Mouse (Mus musculus) frontal cortex, postnatal 25 days (tissue): ENCODE measurements around the gene Rhov.

Experiments used
- DNase-seq, 2 experiments: peaks; one replicate each; pipeline ENCODE4 v3.0.0; 2022; ENCODE audit warnings: low spot score in 2 of 2

The Rhov gene

DNA sequence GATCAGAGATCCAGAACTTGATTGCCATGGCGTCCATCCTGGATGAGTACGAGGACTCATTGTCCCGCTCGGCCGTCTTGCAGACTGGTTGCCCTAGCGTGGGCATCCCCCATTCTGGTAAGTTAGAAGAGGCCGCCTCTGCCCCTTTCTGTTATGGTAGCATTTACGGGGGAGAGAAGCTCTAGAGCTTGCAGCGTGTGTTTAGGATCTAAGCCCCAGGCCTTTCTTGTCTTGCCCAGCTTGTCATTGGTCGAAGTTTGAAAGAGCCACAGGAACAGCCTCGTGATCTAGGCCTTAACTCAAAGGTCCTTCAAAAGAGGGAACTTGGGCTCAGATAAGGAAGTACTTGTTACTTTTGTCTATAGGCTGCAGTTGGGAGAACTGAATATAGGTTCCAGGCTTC lies 17.9 kb upstream of the Rhov start:
- no peak for DNase-seq

DNA sequence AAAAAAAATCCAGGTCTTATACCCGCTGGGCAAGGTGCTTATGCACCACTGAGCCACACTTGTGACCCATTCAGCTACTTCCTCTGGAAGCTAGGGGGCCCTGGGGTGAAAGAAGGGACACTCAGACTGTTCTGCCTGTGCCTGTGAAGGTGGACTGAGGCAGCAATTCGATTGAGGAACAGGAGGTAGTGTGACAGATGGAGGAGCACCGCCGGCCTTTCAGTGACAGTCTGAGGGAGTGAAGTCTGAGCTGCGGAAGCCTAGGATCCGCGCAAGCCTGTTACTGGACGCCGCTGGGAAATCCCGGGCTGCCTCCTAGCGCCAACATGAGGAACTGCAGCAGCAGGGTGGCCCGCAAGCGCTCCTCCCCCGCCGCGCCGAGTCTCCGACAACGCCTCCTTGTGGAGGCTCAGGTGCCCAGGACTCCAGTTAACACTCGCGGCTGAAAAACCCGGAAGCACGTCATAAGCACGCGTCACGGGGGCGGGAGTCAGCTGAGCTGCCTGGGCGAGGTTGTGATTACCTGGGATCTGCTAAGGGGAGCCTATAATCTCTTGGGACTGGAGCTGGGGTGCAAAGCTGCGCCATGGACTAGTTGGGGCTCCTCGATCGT lies 17.3 kb upstream of the Rhov start, which contains the start of gene Vps18:
Vps18 (plus strand) TSS at position 471 of the 613 bp plus-strand sequence.
- peak; percentile 94 to 99 for DNase-seq

DNA sequence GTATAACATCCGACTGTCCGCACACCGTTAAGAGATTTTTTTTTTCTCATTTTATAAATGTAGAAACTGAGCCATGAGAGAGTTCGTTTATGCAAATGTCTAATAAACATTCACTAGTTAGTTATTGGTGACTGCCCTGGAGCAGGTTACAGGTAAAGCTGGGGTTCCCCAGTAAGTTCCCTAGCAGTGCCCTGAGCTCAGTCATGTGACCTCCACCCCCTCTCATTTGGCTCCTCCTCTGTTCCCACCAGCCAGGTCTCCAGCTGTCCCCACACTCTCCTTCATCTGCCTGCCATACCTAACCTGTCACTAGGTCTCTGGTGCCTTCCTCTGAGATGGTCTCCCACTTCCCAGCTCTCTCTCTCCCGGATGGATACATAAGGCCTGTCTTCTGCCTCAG lies 16.3 kb upstream of the Rhov start:
- DNase-seq: no peak

DNA sequence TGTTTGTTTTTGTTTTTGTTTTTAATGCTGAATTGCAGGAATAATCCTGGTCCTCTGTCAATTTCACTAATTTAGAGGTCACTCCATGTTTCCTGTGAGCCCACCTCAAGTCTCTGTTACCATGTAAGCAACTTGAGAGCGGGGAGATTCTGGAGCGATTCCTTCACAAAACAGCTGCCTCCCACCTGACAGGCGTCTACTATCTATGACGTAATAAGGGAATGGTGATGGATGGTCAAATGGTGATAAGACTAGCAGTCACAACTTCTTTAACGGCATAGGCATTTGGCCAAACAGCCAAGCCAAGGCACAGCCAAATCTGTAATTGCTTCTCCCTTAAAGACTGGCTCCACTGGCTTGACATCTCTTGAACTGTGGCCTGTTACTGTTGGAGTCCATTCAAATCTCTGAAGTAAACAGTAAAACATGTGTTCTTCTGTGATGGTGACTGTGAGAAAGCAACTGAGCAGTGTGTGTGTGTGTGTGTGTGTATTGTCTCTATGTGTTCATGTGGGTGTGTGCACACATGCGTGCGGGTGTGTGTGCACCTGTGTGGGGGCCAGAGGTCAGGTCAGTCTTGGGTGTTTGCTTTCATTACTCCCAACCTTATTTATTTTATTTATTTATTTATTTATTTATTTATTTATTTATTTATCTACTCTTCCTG lies 11.0 kb upstream of the Rhov start:
- DNase-seq: no peak

DNA sequence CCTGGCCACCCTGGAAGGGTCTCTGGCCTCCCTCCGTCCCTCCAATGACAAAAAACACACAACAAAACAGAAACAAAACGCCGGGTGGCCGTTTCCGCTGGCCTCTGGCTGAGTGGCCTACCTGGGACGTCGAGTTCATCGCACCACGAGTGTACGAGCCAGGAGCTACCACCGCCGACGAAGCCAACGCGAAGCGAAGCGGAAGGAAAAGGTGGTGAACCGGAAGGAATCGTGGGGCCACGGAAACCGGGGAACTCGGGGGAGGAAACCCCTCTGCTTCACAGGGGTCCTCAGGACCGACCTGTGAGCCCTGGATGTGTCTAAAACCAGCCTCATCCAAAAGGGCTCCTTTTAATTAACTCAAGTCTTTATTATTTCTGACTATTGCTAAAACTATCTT lies 6.7 kb upstream of the Rhov start:
- no peak for DNase-seq

DNA sequence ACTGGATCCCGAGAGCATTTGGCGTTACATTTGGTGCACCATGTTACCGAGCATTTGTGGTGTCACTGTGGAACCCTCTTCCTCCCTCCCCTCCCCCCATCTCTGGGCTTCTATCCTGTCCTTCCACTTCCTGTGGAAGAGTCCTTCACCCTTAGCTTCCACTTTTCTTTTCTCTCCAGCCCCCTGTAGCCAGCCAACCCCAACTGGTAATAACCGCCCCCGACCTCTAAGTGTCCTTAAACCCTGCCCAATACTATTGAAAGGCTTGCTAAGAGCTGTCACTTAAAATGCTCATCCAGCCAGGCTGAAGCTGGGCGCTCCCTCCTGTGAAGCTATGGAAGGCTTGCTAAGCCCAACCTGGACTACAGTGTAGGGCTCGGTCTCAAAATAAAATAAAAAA lies 5.9 kb upstream of the Rhov start:
- DNase-seq: no peak

DNA sequence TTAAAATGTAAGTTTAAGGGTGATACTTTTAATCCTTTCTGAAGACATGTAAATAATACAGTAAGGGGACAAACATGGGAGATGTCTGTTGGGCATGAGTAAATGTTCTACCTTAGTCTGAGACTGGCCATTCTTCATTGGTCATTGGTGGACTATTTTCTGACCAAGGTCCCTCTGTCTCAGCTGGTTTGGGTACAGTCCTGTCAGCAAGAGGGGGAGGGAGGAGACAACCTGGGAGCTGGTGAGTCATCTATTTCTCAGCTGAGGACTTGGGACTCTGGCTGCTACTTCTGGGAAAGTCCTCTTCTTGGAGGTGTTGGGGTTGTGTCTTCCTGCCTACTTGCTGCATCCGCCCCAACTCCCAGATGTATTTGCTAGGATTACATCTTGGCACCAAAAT lies 3.1 kb upstream of the Rhov start:
- no peak for DNase-seq

DNA sequence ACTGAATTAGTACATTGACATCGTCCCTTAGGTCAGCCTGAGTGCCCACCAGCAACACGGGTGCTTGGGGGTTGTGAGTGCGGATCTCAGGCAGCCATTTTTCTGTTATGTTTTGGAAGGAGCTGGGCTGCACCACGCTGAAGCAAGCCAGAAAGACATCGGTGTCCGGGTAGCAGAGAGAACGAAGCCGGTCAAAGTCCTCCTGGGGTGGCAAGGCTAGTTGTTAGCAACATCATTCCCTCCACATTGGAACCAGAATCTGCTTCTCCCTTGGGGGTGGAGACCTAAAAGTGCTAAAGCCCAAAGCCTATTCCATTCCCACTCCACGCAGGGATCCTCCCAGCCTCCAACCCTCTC lies 808 bp downstream of the Rhov start:
- DNase-seq: no peak

DNA sequence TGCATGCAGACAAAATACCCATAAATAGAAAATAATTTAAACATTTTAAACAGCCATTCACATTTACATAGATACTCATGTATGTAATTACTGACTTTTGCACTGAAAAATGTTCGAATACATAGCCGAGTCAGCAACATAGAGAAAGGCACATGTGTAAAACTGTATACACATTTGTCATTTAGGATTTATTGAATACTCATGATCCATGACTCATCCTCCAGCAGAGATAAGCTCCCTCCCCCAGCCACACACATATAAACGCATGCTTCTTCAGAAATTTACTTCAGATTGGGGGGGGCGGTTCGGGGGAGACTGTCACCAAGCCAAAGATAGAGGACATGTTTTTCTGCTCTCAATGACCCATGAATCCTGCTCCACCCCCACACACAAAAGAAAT lies 7.3 kb downstream of the Rhov start:
- DNase-seq: no peak

DNA sequence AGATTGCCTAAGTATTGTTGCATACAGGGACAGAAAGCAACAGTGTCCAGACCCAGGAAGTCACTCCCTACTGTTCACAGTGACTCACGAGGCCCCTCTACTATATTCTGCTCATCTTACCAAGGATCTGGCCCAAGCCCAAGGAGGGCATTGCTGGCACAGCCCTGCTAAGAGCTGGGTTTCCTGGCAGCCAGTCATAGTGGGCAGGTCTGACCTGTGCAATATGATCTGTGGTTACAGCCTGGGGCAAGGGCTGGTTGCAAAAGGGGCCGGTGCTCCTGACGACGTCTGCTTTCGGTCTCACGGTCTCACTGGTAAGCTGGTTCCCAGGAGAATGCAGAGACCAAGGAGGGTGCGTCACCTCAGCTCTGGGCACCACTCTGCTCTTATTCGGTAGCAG lies 8.1 kb downstream of the Rhov start:
- no peak for DNase-seq

DNA sequence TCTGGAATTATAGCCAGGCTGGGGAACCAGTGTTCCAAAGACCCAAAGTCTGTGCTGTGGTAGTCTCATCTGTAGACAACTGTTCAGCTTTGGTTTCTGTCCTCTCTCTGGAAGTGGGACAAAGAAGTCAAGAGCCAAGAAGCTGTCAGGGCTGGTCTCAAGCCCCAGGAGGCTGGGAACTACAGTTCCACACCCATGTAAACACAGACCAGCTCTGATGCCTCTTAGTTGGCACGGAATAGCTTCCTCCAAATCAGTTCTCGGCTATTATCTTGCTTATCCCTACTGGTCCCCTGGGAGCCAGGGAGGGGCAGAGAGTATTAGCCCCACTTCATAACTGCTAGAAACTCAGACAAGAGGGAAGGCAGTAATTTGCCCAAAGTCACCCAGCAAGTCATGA lies 9.7 kb downstream of the Rhov start:
- DNase-seq: no peak

DNA sequence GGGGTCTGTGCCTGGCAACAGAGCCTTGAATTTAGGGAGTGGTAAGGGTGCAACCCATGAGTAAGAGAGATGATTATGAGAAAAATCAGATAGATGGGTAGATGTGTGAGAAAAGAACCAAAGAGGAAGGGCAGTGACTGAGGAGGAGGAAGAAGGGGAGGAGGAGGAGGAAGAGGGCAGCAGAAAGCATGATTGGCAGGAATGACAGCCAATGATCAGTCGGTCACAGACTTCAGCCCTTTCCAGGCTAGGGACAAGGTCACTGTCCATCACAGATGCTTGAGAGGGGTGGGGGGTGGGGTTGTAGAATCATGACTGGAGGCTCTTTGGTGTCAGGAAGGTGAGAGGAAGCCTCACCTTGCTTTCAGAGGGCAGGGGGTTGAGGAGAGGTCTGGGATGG lies 10.6 kb downstream of the Rhov start:
- DNase-seq: no peak

DNA sequence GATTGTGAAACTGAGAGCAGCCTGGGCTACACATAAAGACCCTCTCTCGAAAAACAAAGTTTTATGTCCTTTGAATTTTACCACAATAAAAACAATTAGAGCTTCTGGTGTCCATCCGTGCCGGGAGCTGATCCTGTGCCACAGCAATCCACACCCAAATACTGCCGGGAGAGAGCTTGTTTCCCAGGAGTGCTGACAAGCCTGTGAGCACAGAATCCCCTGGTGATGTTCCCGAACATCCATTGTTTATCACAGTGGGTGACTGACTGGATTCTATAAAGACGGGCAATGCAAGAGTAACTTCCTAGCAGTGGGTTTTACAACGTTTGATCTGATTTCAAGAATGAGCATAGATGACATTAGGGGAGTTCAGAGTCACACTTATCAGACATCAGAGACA lies 16.1 kb downstream of the Rhov start:
- DNase-seq: no peak

DNA sequence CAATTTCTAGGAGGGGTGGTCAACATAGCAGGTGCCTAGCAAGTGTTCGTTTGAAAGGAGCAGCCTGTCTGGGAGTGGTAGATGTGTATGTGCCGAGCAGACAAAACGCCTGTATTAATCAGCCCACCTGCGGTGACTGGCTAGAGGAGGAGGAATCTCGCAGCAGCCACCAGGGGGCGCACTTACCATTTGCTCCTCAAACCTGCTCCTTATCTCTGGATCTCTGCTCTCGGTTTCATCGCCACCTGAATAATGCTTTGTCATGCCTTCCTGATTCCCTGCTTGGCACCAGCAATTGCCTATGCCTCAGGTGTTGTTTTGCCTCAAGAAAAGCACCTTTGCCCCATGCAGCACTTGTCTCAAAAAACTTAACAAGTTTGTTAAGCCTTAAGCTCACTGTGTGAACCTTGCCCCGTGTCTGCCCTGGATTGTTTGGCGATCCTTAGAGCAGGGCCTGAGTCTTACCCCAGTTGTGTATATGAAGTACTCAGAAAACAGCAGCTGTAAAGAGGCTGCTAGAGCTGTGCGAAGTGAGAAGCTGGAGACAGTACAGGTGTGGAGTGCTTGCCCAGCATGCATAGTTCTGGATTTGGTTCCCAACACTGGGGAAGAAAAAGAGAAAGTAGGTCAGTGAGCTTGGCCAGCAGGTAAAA lies 20.1 kb downstream of the Rhov start:
- DNase-seq: peak; percentile 63 to 73

DNA sequence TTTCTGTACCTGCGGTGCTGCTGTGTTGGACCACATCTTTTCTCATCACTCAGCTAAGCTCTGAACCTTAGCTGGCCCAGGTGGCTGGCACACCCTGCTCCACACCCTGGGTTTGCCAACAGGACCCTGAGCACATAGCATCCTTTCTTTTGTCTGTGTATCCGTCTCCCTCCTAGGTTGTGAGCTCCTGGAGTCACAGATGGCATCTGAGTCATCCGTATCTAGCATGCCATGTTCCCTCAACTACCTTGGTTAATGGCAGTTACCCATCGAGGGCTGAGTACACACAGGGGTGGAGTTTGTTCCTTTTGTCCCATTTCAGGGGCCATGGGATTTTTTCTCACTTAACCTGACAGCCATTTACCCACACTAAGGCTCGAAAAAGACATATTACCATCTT lies 20.7 kb downstream of the Rhov start:
- no peak for DNase-seq

DNA sequence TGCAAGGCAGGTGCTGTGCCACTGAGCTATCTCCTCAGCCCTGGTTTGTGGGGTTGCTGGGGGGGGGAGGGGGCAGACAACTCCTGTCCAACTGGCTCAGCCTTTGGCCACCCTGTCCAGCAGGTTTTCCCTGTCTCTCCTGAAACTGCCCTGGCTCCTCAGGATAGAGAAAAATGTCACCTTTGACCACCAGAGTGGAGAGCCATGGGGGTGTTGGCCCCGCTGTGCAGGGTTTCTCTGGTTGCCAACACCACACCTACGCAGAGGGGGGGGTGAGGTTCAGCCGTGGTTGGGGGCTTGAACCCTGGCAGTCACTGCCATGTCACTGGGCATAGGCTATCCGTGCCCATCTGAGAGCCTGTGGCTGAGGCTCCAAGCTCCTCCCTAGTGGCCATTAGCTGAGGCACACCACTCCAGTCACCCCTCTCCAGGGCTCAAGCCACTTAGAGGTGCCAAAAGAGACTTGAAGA lies 21.4 kb downstream of the Rhov start:
- no peak for DNase-seq

DNA sequence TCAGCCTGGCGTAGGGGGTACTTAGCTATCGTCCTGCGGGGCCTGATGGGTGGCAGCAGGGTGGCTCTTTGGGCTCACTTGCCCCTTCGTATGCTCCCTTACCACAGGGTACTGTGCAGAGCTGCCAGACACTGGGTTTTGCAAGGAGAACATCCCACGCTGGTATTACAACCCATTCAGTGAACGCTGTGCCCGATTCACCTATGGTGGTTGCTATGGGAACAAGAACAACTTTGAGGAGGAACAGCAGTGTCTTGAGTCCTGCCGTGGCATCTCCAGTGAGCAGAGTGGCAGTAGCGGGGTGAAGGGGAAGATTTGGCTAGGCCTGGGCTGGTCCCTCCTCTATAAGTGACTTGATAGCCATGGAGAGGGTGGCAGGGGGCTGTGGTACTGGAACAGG lies 23.2 kb downstream of the Rhov start:
- DNase-seq: no peak

DNA sequence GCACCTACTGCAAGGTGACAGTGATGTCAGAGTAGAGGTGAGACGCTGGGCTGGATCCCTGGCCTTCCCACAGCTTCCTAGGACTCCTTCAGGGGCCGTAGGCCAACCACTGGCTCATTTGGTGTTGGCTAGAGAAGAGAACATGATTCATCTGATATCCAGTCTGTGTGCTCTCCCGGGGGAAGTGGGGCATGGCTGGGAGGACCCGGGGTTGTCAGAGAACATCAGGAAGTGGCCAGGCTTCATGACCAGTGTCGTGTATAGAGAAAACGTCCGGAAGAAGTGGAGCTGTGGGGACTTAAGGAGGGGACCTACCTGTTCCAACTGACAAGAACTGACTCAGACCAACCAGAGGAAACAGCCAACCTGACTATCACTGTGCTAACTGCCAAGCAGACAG lies 25.8 kb downstream of the Rhov start:
- DNase-seq: no peak

DNA sequence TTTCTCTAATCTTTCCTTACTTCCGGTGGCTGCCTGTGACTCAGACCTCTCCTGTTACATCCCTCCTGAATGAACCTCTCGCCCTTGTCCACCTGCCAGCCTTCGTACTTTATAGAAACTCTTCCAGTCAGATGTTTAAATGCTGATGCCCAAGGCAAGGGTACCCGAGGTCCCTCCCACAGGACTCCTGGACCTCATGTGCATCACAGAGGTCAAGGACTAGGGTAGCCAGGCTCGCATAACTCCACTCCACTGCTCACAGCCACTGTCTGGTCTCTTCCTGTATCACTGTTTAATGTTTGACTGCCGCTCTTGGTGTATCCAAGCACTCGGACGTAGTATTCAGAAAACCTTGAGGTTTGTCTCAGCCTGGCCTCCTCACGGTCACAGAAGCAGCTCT lies 28.5 kb downstream of the Rhov start:
- no peak for DNase-seq

DNA sequence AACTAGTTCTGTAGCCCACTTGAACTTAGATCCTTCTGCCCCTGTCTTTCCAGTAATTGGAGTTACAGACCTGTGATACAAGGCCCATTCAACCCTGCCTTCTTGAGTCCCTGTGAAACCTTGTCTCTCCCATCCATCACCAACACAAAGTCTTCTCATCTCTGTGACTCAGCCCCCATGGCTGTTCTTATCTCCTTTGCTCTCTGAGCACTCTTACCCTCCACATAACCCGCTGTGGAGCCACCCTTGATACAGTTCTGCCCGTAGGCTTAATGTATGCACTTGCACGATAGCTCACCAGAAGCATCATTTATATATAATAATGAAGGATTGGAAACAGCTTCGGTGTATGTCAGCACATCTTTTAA lies 30.3 kb downstream of the Rhov start:
- no peak for DNase-seq

DNA sequence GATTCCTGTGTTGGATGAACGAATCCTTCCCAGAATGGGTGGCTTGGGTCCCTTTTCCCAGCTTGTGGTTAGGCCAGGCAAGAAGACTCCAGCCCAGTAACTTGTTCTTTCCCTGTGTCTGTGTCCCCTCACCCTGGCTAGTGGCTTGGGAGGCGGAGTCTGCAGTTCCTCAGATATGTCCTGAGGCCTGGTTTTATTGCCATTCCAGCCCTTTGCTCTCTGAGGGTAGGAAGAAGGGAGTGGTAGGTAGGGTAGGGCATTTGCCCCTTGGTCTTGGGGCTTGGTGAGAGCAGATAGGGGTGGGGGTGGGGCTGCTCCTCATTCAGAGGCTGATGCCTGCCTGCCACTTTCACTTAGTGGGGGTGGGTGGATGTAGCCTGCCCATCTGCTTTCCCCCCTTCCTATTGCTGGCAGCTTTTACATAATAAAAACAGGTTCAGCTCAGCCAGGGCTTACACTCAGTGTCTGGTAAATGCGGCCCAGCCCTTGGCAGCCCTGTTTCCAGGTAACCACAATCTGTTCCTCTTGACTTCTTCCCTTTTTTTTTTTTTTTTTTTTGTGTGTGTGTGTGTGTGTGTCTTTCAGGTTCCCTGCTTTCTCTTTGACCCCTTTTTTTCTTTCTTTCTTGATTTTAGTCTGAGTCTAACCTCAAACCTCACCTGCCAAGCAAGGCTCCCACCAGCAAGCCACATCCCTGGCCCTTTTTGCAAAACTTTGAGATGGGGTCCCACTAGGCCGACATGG lies 30.8 kb downstream of the Rhov start:
- no peak for DNase-seq

DNA sequence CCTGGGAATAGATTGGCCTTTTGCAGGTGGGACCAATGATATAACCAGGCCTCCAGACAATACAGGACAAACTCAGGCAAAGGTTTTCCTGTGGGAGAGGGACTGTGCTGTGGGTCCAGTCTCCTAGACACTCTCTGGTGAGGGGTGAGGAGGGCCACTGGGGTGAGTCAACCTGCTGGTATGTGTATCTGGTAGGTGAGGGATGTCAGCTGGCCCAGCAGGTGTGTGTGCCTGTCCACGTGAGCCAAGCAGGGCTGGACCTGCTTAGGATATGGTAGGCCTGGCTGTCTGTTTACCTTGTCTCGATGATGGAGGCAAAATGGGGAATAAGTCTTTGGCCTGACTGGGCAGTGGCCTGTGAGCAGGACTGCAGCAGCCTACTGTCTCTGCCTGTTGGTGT lies 32.4 kb downstream of the Rhov start:
- no peak for DNase-seq

DNA sequence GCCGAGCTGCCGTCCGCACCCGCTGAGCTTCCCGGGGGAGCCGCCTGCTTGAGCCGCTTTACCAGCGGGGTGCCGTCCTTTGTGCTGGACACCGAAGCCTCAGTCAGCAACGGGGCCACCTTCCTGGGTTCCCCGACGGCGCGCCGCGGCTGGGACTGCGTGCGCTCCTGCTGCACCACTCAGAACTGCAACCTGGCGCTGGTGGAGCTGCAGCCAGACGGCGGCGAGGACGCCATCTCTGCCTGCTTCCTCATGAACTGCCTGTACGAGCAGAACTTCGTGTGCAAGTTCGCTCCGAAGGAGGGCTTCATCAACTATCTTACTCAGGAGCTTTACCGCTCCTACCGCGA lies 33.2 kb downstream of the Rhov start:
- DNase-seq: no peak
